Mouse (Mus musculus) kidney, adult 11 months (tissue): Measurements from ENCODE around the gene Ago4.

ENCODE experiments used
- DNase-seq: peaks from one replicate; pipeline ENCODE4 v3.0.0; 2022

Gene Ago4

DNA sequence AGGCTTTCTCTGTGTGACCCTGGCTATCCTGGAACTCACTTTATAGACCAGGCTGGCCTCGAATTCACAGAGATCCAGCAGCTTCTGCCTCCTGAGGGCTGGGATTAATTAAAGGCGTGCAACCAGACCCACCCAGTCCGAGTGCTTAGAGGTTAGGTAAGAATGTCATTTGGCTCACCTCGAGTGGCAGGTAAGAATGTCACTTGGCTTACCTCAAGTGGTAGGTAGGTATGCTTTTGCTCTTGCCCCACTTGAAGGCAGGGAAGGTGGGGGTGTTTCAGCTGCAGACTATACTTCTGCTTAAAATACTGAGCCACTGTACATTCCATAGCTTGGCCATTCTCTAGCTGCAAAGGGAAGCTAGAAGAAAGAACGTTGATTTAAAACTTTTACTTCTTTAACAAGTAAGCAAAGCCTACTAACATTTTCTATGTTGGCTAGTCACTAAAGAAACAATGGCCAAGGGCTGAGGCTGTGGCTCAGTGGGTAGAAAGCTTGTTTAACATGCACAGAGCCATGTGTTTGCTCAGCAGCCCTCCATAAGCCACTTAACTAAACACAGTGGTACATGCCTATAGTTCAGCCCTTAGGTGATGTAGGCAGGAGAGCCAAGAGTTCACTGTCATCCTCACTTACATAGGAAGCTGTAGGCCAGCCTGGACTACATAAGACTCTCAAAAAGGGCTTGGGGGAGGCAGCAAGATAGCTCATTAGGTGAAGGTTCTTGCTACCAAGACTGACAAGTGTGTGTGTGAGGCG, 20.8 kb downstream of the Ago4 start:
- DNase-seq, result no peak

DNA sequence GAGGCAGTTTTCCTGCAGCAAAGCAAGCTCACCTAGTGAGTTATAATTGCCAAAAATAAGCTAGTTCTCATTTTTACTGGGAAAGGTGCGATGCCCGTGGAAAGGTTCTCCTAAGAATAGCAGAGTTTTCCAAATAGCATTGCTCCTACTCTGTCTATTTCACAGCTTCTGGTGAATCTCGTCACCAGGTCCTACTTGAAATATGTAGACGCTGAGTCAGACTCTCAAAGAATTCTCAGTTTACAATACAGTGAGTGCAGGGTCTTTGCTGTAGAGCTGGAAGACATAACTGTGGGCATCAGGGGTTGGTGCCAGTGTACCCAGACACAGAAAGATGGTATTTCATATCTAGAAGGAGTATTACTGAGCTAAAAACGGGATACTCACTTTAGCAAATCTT, 22.3 kb downstream of the Ago4 start:
- no peak for DNase-seq

DNA sequence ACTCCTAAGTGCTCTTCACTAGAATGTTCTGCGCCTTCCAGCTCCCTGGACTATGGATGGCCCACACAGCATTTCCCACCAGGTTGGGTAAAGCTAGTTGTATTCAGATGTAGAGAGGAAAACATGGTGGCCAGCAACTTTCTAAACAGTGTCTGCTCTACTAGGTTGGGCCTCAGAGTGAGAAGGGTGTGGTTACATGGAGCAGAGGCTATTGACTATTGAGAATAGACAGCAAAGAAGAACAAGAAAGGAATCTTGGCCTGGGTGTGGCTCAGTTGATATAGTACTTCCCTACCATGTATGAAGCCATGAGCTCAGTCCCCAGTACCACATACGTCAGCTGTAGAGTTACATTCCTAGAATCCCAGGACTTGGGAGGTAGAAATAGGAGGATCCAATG, 24.2 kb downstream of the Ago4 start:
- DNase-seq, result no peak

DNA sequence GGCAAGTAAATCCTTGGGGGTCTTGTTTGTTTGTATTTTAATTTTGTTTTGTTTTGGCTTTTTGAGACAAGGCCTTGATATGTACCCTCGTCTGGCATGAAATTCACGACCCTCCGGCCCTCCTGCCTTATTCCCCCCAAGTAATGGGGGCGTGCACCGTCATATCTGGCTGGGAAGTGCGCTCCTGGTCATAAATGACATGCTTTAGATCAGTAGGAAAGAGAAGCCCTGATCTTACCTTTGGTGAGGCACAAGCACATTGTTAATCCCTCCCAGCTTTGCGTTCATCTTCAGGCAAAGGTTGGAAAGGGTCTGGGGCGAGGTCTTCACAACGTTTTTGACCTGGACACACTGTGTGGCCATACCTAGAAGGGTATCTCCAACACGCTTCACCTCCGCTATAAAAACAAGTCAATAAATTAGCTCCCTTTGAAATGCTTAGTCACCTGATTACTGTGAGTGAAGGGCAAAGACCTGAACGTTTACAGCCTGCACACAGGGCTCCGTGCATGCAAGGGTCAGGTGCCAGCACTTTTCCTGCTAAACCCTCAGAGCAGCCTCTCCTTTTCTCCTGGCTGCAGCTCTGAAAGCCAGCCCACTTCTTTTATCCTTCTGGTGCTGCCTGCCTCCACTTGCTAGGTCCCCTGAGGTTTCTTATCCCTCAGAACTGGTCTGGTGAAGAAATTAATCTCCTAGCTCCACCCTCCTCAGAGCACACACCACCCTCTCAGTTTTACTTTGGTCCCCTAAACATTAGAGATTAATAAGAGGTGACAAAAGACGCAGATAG, 25.0 kb downstream of the Ago4 start:
- DNase-seq, result no peak

DNA sequence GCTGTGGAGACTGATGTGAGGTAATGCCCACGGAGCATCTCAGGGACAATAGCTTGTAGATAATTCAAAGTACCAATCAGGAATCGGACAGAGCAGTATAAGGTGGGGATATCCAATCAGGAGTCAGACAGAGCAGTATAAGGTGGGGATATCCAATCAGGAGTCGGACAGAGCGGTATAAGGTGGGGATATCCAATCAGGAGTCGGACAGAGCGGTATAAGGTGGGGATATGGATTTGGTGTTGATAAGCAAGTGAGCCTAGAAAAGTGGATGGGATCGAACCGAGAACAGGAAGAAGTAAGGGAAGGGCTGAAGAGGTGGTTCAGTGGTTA, 30.3 kb downstream of the Ago4 start:
- DNase-seq, result no peak

DNA sequence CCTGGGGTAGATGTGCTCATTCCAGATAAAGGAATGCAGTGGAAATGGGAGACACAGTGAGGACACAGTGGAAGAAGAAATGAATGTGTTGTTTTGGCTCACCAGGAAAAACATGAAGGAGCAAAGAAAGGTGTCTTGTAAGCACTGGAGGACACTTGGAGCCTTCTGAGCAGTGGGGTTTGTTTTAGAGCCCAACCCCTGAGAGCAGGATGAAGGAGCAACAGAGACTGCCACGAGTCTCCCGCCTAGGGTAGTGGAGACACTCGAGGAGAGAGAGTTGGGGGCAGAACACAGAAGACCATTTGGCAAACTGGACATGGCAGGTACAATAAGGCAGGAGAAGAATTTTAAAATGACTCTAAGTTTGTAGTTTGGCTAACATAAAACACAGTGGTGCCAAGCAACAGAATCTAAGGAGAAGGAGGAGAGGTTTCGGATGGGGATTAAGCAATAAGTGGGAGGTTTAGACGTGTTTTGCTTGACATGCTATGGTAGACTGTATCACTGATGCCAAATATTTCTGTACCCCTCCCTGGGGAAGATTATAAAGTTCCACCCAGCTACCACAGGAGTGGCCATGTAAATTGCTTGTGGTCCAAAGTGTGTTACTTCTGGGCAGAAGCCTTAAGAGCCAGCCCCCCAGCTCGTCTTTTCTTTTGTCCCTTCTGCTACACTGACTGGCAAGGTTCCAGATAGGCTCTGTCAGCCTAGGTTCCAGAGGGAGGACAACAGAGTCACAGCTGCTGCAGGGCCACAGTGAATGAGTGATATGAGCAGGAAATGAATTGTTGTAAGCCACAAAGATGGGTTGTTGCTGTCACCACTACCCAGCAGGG, 30.9 kb downstream of the Ago4 start:
- no peak for DNase-seq

DNA sequence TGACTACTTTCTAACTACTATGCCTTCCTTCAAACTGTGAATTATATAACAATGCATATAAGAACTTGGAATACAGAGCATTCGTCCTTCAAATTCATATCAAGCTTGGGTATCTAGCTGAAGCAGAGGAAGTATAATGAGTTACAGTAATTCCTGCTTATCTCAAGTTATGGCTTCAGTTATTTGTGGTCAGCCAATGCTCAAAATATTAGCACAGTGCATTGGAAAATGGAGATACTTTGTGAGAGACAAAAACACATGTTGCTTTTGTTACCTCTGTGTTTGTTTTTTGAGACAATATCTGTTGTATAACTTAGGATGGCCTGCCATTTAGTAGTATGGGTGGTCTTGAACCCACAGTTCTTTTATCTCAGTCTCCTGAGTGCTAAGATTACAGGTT, 34.7 kb downstream of the Ago4 start:
- no peak for DNase-seq

DNA sequence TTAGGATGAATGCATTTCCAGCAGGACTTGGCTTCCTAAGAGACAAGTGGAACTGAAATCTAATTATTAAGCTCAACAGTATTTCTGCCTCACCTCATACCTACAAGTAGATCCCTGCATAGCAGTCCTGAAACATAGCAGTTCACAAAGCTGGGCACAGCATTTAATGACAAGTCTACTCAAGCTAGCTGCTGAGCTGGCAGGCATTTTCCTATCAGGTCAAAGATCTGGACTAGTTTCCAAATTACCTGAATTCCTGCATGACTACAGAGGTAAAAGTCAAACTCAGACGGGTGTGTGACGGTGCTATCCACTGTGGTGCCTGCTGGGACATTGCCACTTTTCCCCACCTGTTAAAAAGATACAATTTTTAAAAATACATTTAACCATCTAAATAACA, 36.3 kb downstream of the Ago4 start:
- peak; percentile 29 for DNase-seq

DNA sequence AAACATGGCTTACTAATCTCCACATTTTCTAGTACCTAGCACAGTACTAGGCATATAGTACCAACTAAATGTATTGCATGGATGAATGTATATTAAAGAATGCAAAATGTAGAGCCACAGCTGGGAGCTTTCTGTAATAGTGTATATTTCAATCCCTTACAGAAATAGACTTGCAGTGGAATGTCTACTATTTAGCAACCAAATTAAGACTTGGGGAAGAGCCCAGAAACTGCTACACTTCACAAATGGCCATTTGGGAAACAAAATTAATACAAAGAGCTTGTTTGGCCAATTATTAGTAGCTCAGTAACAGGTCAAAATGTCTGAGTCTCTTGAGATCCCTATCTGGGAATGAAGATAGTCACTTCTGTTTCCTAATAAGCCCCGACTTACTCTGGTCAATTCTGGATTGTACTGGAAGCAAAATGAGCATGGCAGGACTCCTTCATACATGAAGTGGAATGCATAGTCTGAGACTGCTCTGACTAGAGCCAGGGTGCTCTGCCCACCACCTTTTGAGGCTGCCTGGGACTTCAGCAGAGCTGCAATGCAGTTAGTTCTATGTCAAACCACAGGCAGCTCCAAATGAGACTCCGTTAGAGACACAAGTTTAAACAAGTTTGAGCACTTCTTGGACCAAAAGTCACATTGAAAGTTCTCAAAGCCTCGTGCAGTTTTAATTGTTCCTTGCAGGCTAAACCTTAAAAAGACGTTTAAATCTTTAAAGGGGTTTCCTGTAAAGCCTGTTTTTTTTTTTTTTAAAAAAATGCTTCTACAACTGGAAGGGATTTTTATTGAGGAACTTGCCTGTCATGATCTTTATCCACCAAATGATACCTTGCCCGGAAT, 37.1 kb downstream of the Ago4 start:
- peak; percentile 9 for DNase-seq

DNA sequence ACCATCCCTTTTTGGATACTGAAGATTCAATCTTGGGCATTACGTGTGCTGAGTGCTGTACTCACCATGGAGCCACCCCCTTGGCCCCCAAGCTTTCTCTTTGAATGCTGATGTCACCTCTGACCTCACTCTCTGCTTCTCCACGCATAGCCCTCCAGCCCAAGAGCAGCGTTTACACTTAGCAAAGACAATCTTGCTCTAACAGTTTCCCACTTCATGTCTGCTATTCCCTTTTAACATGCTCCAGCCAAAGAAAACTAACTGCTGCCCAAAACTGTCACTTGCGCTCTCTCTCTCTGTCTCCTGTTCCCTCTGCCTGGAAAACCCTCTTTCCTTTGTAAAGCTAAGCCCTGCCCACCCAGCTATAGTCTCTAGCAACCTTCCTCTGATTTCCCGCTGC, 37.8 kb downstream of the Ago4 start:
- DNase-seq, result no peak

DNA sequence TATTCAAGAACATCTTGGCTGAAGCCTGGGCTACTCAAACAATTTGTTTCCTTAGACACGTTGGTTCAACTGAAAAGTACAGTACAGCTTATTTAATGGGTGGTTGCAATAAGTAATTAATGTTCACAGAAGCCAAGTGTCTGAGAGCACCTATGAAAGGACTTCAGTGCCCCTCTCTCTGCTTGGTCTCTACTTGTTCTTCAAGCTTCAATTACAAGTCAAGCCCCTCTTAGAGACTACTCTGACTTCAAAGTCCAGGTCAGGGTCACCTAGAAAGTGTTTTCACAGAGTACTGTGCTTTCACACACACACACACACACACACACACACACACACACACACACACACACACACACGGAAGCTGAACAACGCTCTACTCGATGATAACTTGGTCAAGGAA, 39.9 kb downstream of the Ago4 start:
- DNase-seq, result no peak

DNA sequence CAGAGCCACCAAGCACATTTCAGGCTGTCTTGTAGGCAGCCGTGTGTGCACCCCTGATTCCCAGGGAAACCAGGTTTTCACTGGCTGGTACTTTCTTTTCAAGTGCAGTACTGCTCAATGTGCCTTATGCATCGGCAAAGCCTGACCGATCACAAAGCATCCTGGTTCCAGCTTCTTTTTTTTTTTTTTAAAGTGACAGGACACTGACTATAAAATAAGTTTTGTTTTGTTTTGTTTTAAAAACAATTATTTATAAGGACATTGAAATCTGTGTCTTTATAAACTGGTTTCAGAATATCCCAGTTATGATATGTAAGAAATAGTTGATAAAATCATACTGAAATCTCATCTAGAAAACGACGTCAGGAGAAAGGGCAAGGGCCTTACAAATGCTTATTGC, 41.3 kb downstream of the Ago4 start:
- DNase-seq, result no peak

DNA sequence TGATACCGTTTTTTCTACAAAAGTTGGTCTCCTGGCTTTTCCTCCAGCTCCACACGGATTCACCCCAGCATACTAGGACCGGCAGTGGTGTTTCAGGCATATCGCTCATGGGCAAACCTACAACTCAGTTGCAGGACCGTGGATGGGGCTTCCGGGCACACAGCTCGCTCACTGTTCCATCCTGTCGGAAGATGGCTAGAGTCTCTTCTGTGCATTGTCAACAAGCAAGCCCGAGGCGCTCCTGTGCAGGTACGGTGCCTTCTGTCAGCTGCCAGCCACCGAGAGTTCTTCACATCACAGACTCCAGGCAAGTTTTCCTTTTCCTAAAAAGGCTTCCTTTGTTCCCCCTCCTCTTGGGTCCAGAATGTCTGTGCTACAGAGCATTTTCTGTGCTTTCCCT, 42.5 kb downstream of the Ago4 start:
- no peak for DNase-seq

DNA sequence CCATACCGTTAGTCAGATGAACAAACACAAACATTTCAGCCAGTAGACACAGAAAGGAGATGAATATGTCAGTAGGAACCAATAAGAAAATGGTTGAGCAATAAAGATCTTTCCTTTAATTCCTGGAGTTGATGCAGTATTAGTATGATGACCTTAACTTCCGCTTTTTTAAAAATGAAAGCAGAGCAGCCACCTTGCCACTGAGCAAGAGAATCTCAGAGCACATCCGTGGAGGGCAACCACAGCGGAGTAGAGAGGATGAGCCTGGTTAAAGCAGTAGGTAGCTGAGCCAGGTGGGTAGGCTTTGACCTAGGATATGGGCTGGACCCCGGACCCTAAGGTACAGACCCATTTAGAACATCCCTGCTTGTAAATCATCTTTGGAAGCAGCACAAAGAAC, 43.5 kb downstream of the Ago4 start:
- no peak for DNase-seq

DNA sequence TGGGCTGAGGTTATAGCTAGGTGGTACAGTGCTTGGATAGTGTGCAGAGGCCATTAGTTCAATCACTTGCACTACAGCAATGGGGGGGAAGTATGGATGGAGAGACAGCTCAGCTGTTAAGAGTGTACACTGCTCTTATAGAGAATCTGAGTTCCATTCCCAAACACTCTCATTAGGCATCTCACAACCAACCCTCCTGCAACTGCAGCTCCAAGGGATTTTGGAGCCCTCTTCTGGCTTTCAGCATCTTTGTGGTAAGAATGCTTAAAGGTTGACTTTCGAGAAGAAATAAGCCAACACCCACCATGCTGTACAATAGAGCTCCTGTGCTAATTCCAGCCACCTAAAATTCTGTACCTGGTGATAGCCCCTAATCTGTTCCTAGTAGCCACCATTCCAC, 47.1 kb downstream of the Ago4 start:
- no peak for DNase-seq

DNA sequence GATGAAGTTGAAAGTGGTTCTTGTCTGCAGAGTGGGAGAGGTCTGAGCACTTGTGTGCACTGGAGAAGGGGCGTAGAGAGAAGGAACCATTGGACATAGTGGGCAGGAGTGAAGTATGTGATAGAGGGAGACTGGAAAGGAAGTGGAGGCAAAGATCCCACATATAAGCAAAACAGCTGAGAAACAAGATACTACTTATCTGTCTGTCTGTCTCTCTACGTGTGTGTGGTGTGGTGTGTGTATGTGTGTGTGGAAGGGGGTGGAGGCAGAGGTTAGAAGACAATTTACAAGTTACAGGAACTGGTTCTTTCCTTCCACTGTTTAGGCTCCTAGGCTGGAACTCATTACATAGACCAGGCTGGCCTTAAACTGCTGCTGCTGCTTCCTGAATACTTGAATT, 48.2 kb downstream of the Ago4 start:
- DNase-seq, result no peak

DNA sequence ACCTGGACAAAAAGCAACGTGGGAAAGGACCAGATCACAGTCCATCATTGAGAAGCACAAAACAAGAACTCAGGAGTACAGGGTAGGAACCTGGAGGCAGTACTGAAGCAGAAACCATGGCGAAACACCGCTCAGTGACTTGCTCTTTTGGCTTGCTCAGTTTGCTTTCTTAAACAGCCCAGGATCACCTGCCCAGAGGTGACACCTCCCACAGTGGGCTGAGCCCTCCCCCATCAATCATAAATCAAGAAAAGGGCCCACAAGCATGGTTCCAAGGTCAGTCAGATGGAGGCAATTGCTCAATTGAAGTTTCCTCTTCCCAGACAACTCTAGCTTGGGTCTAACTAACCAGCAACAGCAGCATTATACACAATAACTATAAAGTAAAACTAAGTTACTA, 49.4 kb downstream of the Ago4 start:
- no peak for DNase-seq

DNA sequence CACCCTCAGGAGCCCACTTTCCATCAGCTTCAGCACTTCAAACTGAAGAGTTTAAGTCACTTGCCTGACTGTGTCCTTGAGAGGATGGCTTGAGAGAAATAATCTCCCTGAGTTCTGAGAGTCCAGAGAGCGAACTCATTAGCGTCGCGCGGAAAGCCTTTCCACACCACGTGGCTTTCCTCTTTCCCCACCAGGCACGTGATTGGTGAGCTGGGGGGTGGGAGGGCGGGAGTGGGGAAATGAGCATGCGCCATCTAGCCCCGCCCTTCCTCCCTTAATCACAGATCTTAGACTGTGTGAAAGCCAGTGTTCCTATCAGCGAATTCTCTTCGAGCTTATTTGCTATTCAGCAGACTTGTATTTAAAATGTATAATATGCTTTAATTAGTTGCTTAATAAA, 50.3 kb downstream of the Ago4 start:
- no peak for DNase-seq

DNA sequence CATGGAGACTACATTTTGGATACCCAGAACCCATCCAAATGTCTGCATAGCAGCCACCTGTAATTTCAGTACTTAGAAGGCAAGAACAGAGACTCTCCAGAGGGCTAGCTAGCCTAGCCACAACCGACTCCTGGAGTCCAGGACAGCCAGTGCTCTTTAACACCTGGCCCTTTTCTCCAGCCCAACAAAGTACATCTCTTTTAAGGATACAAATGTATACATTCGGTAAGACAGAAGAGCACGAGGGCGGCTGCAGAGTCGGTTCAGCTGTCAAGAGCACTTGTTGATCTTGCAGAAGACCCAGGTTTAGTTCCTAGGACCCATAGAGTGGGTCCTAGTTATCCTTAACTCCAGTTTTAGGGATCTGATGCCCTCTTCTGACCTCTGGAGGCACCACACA, 51.8 kb downstream of the Ago4 start:
- DNase-seq, result no peak

DNA sequence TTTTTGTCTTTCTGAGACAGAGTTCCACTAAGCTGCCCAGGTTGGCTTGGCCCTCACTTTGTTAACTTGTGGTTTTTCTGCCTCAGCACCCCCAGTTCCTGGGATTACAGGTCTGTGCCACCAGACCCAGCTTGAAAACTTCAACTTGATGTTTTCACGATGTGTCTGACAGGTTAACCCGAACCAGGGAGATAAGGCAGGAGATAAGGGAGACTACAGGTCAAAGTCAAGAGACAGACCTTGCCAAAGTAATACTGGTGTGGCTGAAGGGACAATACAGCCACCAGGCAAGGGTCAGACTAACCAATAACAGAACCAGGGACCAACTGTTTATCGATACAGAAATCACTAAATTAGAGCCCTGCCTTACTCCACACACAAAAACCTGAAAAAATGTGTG, 53.0 kb downstream of the Ago4 start:
- DNase-seq, result no peak

DNA sequence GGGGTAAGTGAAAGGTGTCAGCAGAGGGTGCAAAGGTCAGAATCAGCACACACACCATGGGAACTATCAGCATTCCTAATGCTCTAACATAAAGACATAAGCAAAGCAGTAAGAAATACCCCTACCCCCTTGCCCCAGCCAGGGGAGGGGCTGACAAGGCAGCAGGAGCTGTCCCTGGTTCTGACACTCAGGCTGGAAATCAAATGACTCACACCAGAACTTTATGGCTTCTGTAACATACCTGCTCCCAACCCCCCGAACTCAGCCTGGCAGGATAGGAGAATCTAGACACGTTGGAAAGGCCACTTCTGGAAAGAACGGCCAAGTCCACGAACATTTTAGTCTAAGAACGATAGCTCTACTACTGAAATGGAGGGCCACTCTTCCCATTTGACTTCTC, 60.2 kb downstream of the Ago4 start:
- no peak for DNase-seq

DNA sequence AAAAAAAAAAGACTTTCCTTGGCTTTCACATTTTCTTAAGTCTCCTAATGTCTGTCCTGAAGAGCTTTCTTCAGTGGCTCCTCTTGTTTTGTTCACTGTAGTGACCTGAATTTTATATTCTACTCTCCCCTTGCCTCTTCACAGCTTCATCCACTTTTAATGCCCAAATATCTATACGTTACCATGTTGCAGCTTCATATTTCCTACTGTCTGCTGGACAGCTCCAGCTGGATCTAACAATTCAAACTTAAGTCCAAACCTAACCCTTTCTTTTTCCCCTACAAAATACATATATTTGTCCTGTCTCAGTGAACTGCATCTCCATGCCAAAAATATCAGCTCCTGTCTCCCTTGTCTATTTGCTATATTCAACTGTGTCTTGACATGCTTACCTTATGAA, 63.9 kb downstream of the Ago4 start:
- no peak for DNase-seq

DNA sequence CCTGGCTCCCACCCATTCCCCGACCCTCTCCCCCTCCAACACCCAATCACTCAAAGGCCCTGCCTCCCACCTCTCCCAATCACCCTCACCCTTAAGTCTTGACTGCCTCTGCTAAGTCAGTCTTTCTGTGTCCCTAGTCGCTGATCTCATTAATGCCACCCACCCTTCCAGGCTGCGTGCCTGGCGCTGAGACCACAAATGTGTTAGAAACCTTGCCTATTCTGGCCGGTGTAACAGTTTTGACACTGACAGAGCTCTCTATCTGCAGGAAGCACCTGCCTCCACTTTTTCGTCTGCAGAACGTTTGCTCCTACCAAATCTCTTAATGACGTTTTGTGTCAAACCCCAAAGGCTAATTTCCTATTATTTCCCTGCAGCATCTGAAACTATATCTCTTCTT, 64.3 kb downstream of the Ago4 start:
- DNase-seq, result no peak
